Mouse (Mus musculus): ENCODE measurements around the gene Actn4.

The Actn4 gene

GRCm38 (mm10) chr7:28881199-28881598 is 80.9 kb downstream of the Actn4 start, which contains the start of gene Capn12:
TSS of gene Capn12 (plus strand) at chr7:28881422.
- DNase-seq, result no peak

GRCm38 (mm10) chr7:28880554-28880953 is 81.6 kb downstream of the Actn4 start:
- DNase-seq, result no peak

- DNase-seq, result no peak
Observed at GRCm38 (mm10) chr7:28879606-28880005, 82.5 kb downstream of the Actn4 start.

- no peak for DNase-seq
Observed at GRCm38 (mm10) chr7:28877856-28878255, 84.3 kb downstream of the Actn4 start.

- DNase-seq, result no peak
Observed at GRCm38 (mm10) chr7:28877155-28877554, 85.0 kb downstream of the Actn4 start.

- no peak for DNase-seq
Observed at GRCm38 (mm10) chr7:28876099-28876498, 86.0 kb downstream of the Actn4 start.

- no peak for DNase-seq
Observed at GRCm38 (mm10) chr7:28874565-28874964, 87.6 kb downstream of the Actn4 start.

- DNase-seq, result no peak
Observed at GRCm38 (mm10) chr7:28870901-28871664, 91.1 kb downstream of the Actn4 start.

- peak; percentile 69 for DNase-seq
Observed at GRCm38 (mm10) chr7:28867508-28868340, 94.4 kb downstream of the Actn4 start.

GRCm38 (mm10) chr7:28866769-28867507 is 95.2 kb downstream of the Actn4 start:
- DNase-seq, result no peak

- DNase-seq, result no peak
Observed at GRCm38 (mm10) chr7:28865481-28866300, 96.4 kb downstream of the Actn4 start.

GRCm38 (mm10) chr7:28864288-28864750 is 97.8 kb downstream of the Actn4 start:
- DNase-seq, result no peak

GRCm38 (mm10) chr7:28863540-28863939 is 98.6 kb downstream of the Actn4 start, which contains the start of gene Lgals7:
TSS of gene Lgals7 (plus strand) at chr7:28863853.
- DNase-seq, result no peak

- DNase-seq, result no peak
Observed at GRCm38 (mm10) chr7:28862817-28863499, 99.2 kb downstream of the Actn4 start.

GRCm38 (mm10) chr7:28860898-28861297 is 101.2 kb downstream of the Actn4 start:
- DNase-seq, result no peak

- no peak for DNase-seq
Observed at GRCm38 (mm10) chr7:28859953-28860352, 102.2 kb downstream of the Actn4 start.

GRCm38 (mm10) chr7:28850642-28851041 is 111.5 kb downstream of the Actn4 start:
- no peak for DNase-seq

GRCm38 (mm10) chr7:28849700-28850236 is 112.4 kb downstream of the Actn4 start:
- DNase-seq, result no peak

- no peak for DNase-seq
Observed at GRCm38 (mm10) chr7:28847273-28847672, 114.9 kb downstream of the Actn4 start.

Data from cerebellum, adult 9-10 months (tissue).